ENCODE assay signal across 9 mouse cellular contexts in the genomic region with DNA sequence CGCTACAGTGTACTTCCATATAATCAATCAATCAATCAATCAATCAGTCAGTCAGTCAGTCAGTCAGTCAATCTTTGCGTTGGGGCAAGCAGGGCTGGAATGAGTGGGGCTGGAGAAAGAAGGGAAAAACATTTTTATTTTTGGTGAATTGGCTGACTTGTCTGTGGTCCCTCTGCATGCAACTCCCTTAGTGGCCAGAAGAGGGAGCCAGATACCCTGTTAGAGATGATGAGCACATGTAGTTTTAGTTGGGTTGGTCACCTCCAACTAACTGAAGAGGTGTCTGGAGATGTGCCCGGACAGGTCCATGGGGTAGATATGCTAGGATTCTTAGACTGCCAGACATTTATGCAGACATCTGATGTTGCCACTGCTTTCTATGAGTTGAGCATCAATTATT. TPM values are rescaled to one million over a fixed set of nuclear protein-coding genes. Genes with fewer than 3 reads are reported as not detected.
A peak's percentile ranks its signal among the peaks of the same experiment; 100 is the strongest.
DNase-seq lines count a peak whose midpoint lies in the region; ATAC-seq and TF ChIP-seq lines count a peak whose summit lies in the region.
"Had no signal": no experiment of that assay in that cellular context is flagged by ENCODE, and none has a peak within 500 bp of the region (broad histone marks: within the 10 kb centered on the region; RNA-seq: fewer than 3 reads in every experiment).

No protein-coding gene starts in this region.

- ATAC-seq in forebrain, embryonic 11.5 days (replicated peaks; ENCODE audit: low FRiP score), result no peak
- no peak for ATAC-seq in forebrain, embryonic 13.5 days
- ATAC-seq in G1E (ENCODE audit: extremely low read depth, insufficient number of reproducible peaks, low FRiP score, poor library complexity, severe bottlenecking), result 0 out of 2 replicates have a peak, but pooled peaks have one; percentile 22
- ATAC-seq in megakaryocyte-erythroid progenitor cell, adult 5-6 weeks (replicated peaks; ENCODE audit: low FRiP score, low TSS enrichment, poor library complexity, severe bottlenecking), result peak; percentile 52; the same call in 1 of the 2 replicates

- TF ChIP-seq CTCF in G1E (IDR thresholded peaks at IDR 0.05; ENCODE audit: low read depth, low read length), result peak; percentile 94

- H3K27me3 ChIP-seq in forebrain, embryonic 11.5 days (ENCODE audit: control insufficient read depth, insufficient read depth, low read length), result no peaks in the 10 kb centered on the region
- H3K27me3 ChIP-seq in forebrain, embryonic 13.5 days, result no peaks in the 10 kb centered on the region
- H3K27me3 ChIP-seq in G1E (ENCODE audit: insufficient read depth, low read length), result no peaks in the 10 kb centered on the region

- H3K9ac ChIP-seq in forebrain, embryonic 11.5 days (ENCODE audit: low read length), result no peak overlapping the region
- H3K9ac ChIP-seq in forebrain, embryonic 13.5 days, result no peak overlapping the region

- no peak overlapping the region for H3K4me3 ChIP-seq in forebrain, embryonic 11.5 days (ENCODE audit: low read depth, low read length)
- no peak overlapping the region for H3K4me3 ChIP-seq in forebrain, embryonic 13.5 days
- no peak overlapping the region for H3K4me3 ChIP-seq in G1E (ENCODE audit: low read depth, low read length)

- WGBS in forebrain, embryonic 11.5 days, result 37% methylated on average over 3 of the region's 3 CpGs
- WGBS in forebrain, embryonic 13.5 days, result 47% methylated on average over 3 of the region's 3 CpGs

- H3K4me2 ChIP-seq in forebrain, embryonic 11.5 days (ENCODE audit: low read depth, low read length, severe bottlenecking), result no peak overlapping the region
- H3K4me2 ChIP-seq in forebrain, embryonic 13.5 days, result no peak overlapping the region

- peak; percentile 78 for DNase-seq in forebrain, embryonic 11.5 days (ENCODE audit: low spot score)
- peak; percentile 15 for DNase-seq in G1E (ENCODE audit: low spot score)
- DNase-seq in cerebellum, adult 11-12 months, result peak; percentile 17
- peak; percentile 17 to 26 for DNase-seq in gastrocnemius, adult 8-10 months (ENCODE audit: low spot score in 2 of 2)
- peak; percentile 71 to 78 for DNase-seq in layer of hippocampus, postnatal 14 days (ENCODE audit: low spot score in 2 of 2)
- DNase-seq in testis, postnatal 10 days (ENCODE audit: low spot score), result peak; percentile 73

- no peaks in the 10 kb centered on the region for H3K4me1 ChIP-seq in forebrain, embryonic 11.5 days (replicated peaks; ENCODE audit: control insufficient read depth, insufficient read depth, low read length)
- H3K4me1 ChIP-seq in forebrain, embryonic 13.5 days, result no peaks in the 10 kb centered on the region
- H3K4me1 ChIP-seq in G1E (ENCODE audit: insufficient read depth, low read depth, low read length), result no peaks in the 10 kb centered on the region

- no peaks in the 10 kb centered on the region for H3K36me3 ChIP-seq in forebrain, embryonic 11.5 days (ENCODE audit: control insufficient read depth, insufficient read depth, low read length)
- H3K36me3 ChIP-seq in forebrain, embryonic 13.5 days (ENCODE audit: poor library complexity, severe bottlenecking), result no peaks in the 10 kb centered on the region
- H3K36me3 ChIP-seq in G1E (replicated peaks), result no peaks in the 10 kb centered on the region

- H3K9me3 ChIP-seq in forebrain, embryonic 11.5 days (ENCODE audit: control insufficient read depth, low read length), result no peaks in the 10 kb centered on the region
- H3K9me3 ChIP-seq in forebrain, embryonic 13.5 days (replicated peaks), result no peaks in the 10 kb centered on the region
- no peaks in the 10 kb centered on the region for H3K9me3 ChIP-seq in G1E (replicated peaks)

- H3K27ac ChIP-seq in forebrain, embryonic 11.5 days (ENCODE audit: low read depth, low read length), result no peak overlapping the region
- no peak overlapping the region for H3K27ac ChIP-seq in forebrain, embryonic 13.5 days
- H3K27ac ChIP-seq: macrophage had no signal

RNA-seq across cellular contexts. Expression of gene E330034G19Rik, which starts 18.1 kb away (rescaled TPM):
- not detected in 2 replicates for polyA plus RNA-seq in forebrain, embryonic 11.5 days (2014; fragmentation: Nextera tagmentation; extraction: Ambion mirVana)
- not detected in 2 replicates for polyA plus RNA-seq in forebrain, embryonic 13.5 days (2015; fragmentation: Nextera tagmentation; extraction: Ambion mirVana)
- total RNA-seq in G1E (2014; fragmentation: Nextera tagmentation), result not detected in 2 replicates
- not detected in 2 replicates for total RNA-seq in G1E (2017)
- not detected in 2 replicates for polyA plus RNA-seq in G1E (2012)
- total RNA-seq in gastrocnemius, adult 8-10 months (2022), result not detected
- total RNA-seq in layer of hippocampus, postnatal 14 days (2021), result not detected
- total RNA-seq in megakaryocyte-erythroid progenitor cell, adult 5-6 weeks (2014; fragmentation: Nextera tagmentation), result not detected in 2 replicates
- total RNA-seq in megakaryocyte-erythroid progenitor cell, adult 5-6 weeks (2017), result not detected in 2 replicates
- polyA plus RNA-seq: macrophage had no signal

Comparison
In these comparisons a context has a peak if more than half of its experiments do, and no peak if none do; other contexts are left out.
1. ATAC-seq: peak in G1E (single experiment) and megakaryocyte-erythroid progenitor cell, adult 5-6 weeks (single experiment); none in forebrain, embryonic 11.5 days (single experiment) and forebrain, embryonic 13.5 days (single experiment).
2. DNase-seq: peak in every context shown above with its lines; median percentile 78 in forebrain, embryonic 11.5 days; 74 in layer of hippocampus, postnatal 14 days; 73 in testis, postnatal 10 days; 22 in gastrocnemius, adult 8-10 months; 17 in cerebellum, adult 11-12 months; 15 in G1E.